Comparison of ENCODE assay signal across 8 mouse cellular contexts in genomic region chr5:92083417-92084038, GRCm38 (mm10). TPM values are rescaled to one million over a fixed set of nuclear protein-coding genes. Genes with fewer than 3 reads are reported as not detected.
DNase-seq lines count a peak whose midpoint lies in the region; ATAC-seq and TF ChIP-seq lines count a peak whose summit lies in the region.

Gene G3bp2 (minus strand): TSS chr5:92083719.

- no peaks in the 10 kb centered on the region for H3K27me3 ChIP-seq in Patski
- no peaks in the 10 kb centered on the region for H3K27me3 ChIP-seq in hindbrain, embryonic 13.5 days

- POLR2A ChIA-PET in Patski (lab: Charles Lee): interaction anchor here (1.3 kb wide), 1 partner anchor 49 kb away, joined by 3 read pairs; no protein-coding TSS in a partner anchor

- in situ Hi-C loops in Patski (cut with MboI; ENCODE audit: low pct_unique_long_range_greater_than_20kb): no loop called here

- H3K9me3 ChIP-seq in hindbrain, embryonic 13.5 days: no peaks in the 10 kb centered on the region

- DNase-seq in Patski (ENCODE audit: low read depth, low spot score): peak; percentile 98
- peak; percentile 98 for DNase-seq in cerebellum, postnatal 14 days
- DNase-seq in frontal cortex, postnatal 14 days (ENCODE audit: low spot score in 2 of 2): peak; percentile 94 to 95
- peak; percentile 92 to 93 for DNase-seq in layer of hippocampus, postnatal 25 days (ENCODE audit: extremely low spot score in 1 of 2, low spot score in 1 of 2)
- peak; percentile 98 for DNase-seq in lung, postnatal 25 days (ENCODE audit: low spot score)
- DNase-seq in retina, embryonic 14.5 days (ENCODE audit: low spot score): peak; percentile 98
- peak; percentile 97 for DNase-seq in thymus, postnatal 4 days

- no peak for TF ChIP-seq CTCF in Patski (IDR thresholded peaks at IDR 0.05)

- H3K4me1 ChIP-seq in hindbrain, embryonic 13.5 days (replicated peaks): peaks cover 38% of the 10 kb centered on the region

- WGBS in hindbrain, embryonic 13.5 days: under 1% methylated on average over 64 of the region's 65 CpGs

- peak within 1 kb of the TSS; percentile 99 for H3K9ac ChIP-seq in hindbrain, embryonic 13.5 days

- no peaks in the 10 kb centered on the region for H3K36me3 ChIP-seq in hindbrain, embryonic 13.5 days

- H3K4me2 ChIP-seq in hindbrain, embryonic 13.5 days: peak within 1 kb of the TSS; percentile 81

- CTCF ChIA-PET in Patski (lab: Charles Lee): interaction anchor here (1.0 to 1.2 kb wide), 2 partner anchors 11 to 30 kb away, joined by 3 to 4 read pairs; no protein-coding TSS in a partner anchor

- ATAC-seq in Patski: peak; percentile 92
- peak; percentile 98 for ATAC-seq in hindbrain, embryonic 13.5 days (ENCODE audit: low FRiP score)

- peak within 1 kb of the TSS; percentile 99 for H3K27ac ChIP-seq in hindbrain, embryonic 13.5 days

- H3K4me3 ChIP-seq in hindbrain, embryonic 13.5 days: peak within 1 kb of the TSS; percentile 96

RNA-seq across cellular contexts. Expression of gene G3bp2, which starts in this region (rescaled TPM):
- 125 TPM for polyA plus RNA-seq in Patski (2021)
- polyA plus RNA-seq in hindbrain, embryonic 13.5 days (2015; fragmentation: Nextera tagmentation; extraction: Ambion mirVana): 425 and 430 TPM in 2 replicates
- 100 to 1,000 TPM; 214 to 234 TPM for total RNA-seq in layer of hippocampus, postnatal 25 days (2021)

Comparison
In these comparisons a context has a peak if more than half of its experiments do, and no peak if none do; other contexts are left out.
1. Peak in every context shown above with its lines: DNase-seq, ATAC-seq, H3K4me3 ChIP-seq and H3K27ac ChIP-seq.